ENCODE assay signal across 10 mouse cellular contexts in the genomic region with DNA sequence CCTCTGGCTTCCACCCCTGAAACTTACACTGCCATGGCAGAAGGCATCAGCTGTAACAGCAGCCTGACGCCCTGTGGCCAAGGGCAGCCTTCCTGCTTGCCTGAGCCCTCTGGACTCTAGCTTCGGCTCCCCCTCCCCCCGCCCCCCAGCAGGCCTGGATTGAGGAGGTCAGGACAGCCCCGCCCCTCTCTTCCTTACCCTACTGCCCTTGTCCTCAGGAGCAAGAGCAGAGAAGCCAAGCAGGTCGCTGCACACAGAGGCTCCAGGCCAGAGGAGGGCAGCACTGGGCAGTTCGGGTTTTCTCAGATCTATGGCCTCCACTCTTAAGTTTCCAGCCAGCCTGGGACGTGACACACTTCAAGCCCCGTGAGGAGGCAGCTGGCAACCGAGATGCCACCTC.
DNase-seq lines count a peak whose midpoint lies in the region; ATAC-seq and TF ChIP-seq lines count a peak whose summit lies in the region.
"Had no signal": no experiment of that assay in that cellular context is flagged by ENCODE, and none has a peak within 500 bp of the region (broad histone marks: within the 10 kb centered on the region; RNA-seq: fewer than 3 reads in every experiment).

No protein-coding gene starts in this region.

- H3K36me3 ChIP-seq in forebrain, embryonic 10.5 days (replicated peaks): peaks cover 36% of the 10 kb centered on the region
- H3K36me3 ChIP-seq in forebrain, embryonic 14.5 days (ENCODE audit: control insufficient read depth, insufficient read depth, low read length): 0 out of 2 replicates have a peak, but pooled peaks cover 4% of the 10 kb centered on the region
- no peaks in the 10 kb centered on the region for H3K36me3 ChIP-seq in lung, embryonic 14.5 days (ENCODE audit: insufficient read depth)
- H3K36me3 ChIP-seq in neural tube, embryonic 11.5 days (ENCODE audit: control insufficient read depth, insufficient read depth, low read length): no peaks in the 10 kb centered on the region
- H3K36me3 ChIP-seq: liver, embryonic 15.5 days had no signal

- H3K27ac ChIP-seq in forebrain, embryonic 10.5 days: no peak overlapping the region
- no peak overlapping the region for H3K27ac ChIP-seq in forebrain, embryonic 14.5 days (ENCODE audit: low read depth, low read length)
- H3K27ac ChIP-seq in lung, embryonic 14.5 days (ENCODE audit: low read depth): no peak overlapping the region
- H3K27ac ChIP-seq in neural tube, embryonic 11.5 days (ENCODE audit: low read depth, low read length): no peak overlapping the region
- H3K27ac ChIP-seq: liver, embryonic 15.5 days had no signal

- WGBS in forebrain, embryonic 10.5 days: 24% methylated on average over 9 of the region's 9 CpGs
- WGBS in forebrain, embryonic 14.5 days: 23% methylated on average over 9 of the region's 9 CpGs
- WGBS in lung, embryonic 14.5 days: 20% methylated on average over 8 of the region's 9 CpGs
- 31% methylated on average over 8 of the region's 9 CpGs for WGBS in neural tube, embryonic 11.5 days

- no peaks in the 10 kb centered on the region for H3K27me3 ChIP-seq in forebrain, embryonic 10.5 days (ENCODE audit: poor library complexity, severe bottlenecking)
- no peaks in the 10 kb centered on the region for H3K27me3 ChIP-seq in forebrain, embryonic 14.5 days (replicated peaks; ENCODE audit: control insufficient read depth, insufficient read depth, low read length)
- H3K27me3 ChIP-seq in lung, embryonic 14.5 days (ENCODE audit: insufficient read depth, low read length): no peaks in the 10 kb centered on the region
- no peaks in the 10 kb centered on the region for H3K27me3 ChIP-seq in neural tube, embryonic 11.5 days (ENCODE audit: control insufficient read depth, insufficient read depth, low read length)
- H3K27me3 ChIP-seq: liver, embryonic 15.5 days had no signal

- H3K4me3 ChIP-seq in forebrain, embryonic 10.5 days: no peak overlapping the region
- H3K4me3 ChIP-seq in forebrain, embryonic 14.5 days (ENCODE audit: low read depth, low read length): no peak overlapping the region
- no peak overlapping the region for H3K4me3 ChIP-seq in lung, embryonic 14.5 days (ENCODE audit: low read depth, low read length)
- no peak overlapping the region for H3K4me3 ChIP-seq in neural tube, embryonic 11.5 days (ENCODE audit: low read depth, low read length)
- H3K4me3 ChIP-seq: liver, embryonic 15.5 days had no signal

- peak; percentile 38 for DNase-seq in forebrain, embryonic 10.5 days (ENCODE audit: extremely low spot score, low spot score)
- DNase-seq in forebrain, embryonic 14.5 days (ENCODE audit: low spot score): no peak
- peak; percentile 12 for DNase-seq in lung, embryonic 14.5 days
- no peak for DNase-seq in lung, postnatal 14 days
- peak; percentile 72 for DNase-seq in kidney, adult 11 months
- peak; percentile 38 for DNase-seq in neural tube, embryonic 11.5 days (ENCODE audit: low spot score)
- no peak for DNase-seq in left cerebral cortex, adult 8-10 months (ENCODE audit: low spot score in 2 of 2)
- DNase-seq in cerebellum, adult 9-11 months: no peak

- TF ChIP-seq CTCF in lung, embryonic 14.5 days (IDR thresholded peaks at IDR 0.05; ENCODE audit: low read depth): 0 out of 2 replicates have a peak, but pooled peaks have one; percentile 28

- no peak overlapping the region for H3K9ac ChIP-seq in forebrain, embryonic 14.5 days (ENCODE audit: low read length)
- H3K9ac ChIP-seq in lung, embryonic 14.5 days: no peak overlapping the region
- H3K9ac ChIP-seq in neural tube, embryonic 11.5 days (ENCODE audit: low read length): no peak overlapping the region
- H3K9ac ChIP-seq: liver, embryonic 15.5 days had no signal

- no peak overlapping the region for H3K4me2 ChIP-seq in forebrain, embryonic 14.5 days (ENCODE audit: low read length)
- H3K4me2 ChIP-seq in lung, embryonic 14.5 days: no peak overlapping the region
- no peak overlapping the region for H3K4me2 ChIP-seq in neural tube, embryonic 11.5 days (ENCODE audit: low read depth)
- H3K4me2 ChIP-seq: liver, embryonic 15.5 days had no signal

- H3K9me3 ChIP-seq in forebrain, embryonic 10.5 days: peaks cover 5% of the 10 kb centered on the region; the same call in 1 of the 2 replicates
- H3K9me3 ChIP-seq in forebrain, embryonic 14.5 days (replicated peaks; ENCODE audit: control insufficient read depth, low read length): no peaks in the 10 kb centered on the region
- no peaks in the 10 kb centered on the region for H3K9me3 ChIP-seq in lung, embryonic 14.5 days (ENCODE audit: low read depth, low read length)
- no peaks in the 10 kb centered on the region for H3K9me3 ChIP-seq in neural tube, embryonic 11.5 days (ENCODE audit: control insufficient read depth, low read length)
- H3K9me3 ChIP-seq: liver, embryonic 15.5 days had no signal

- ATAC-seq in forebrain, embryonic 14.5 days: no peak
- no peak for ATAC-seq in lung, embryonic 14.5 days (ENCODE audit: insufficient read depth)
- no peak for ATAC-seq in neural tube, embryonic 11.5 days (ENCODE audit: insufficient read depth, low FRiP score, low TSS enrichment)
- ATAC-seq: inflammation-experienced regulatory T-cells, adult 6 months had no signal

- peaks cover 27% of the 10 kb centered on the region for H3K4me1 ChIP-seq in forebrain, embryonic 10.5 days
- no peaks in the 10 kb centered on the region for H3K4me1 ChIP-seq in forebrain, embryonic 14.5 days (ENCODE audit: control insufficient read depth, insufficient read depth, low read length)
- no peaks in the 10 kb centered on the region for H3K4me1 ChIP-seq in lung, embryonic 14.5 days (ENCODE audit: insufficient read depth)
- no peaks in the 10 kb centered on the region for H3K4me1 ChIP-seq in neural tube, embryonic 11.5 days (ENCODE audit: control insufficient read depth, insufficient read depth, low read length)
- H3K4me1 ChIP-seq: liver, embryonic 15.5 days had no signal

Comparison
In these comparisons a context has a peak if more than half of its experiments do, and no peak if none do; other contexts are left out.
1. DNase-seq: peak in forebrain, embryonic 10.5 days (single experiment), lung, embryonic 14.5 days (single experiment), kidney, adult 11 months (single experiment) and neural tube, embryonic 11.5 days (single experiment); none in forebrain, embryonic 14.5 days (single experiment), lung, postnatal 14 days (single experiment), left cerebral cortex, adult 8-10 months (0 of 2) and cerebellum, adult 9-11 months (single experiment).